Mouse (Mus musculus) gonadal fat pad, adult 2 months (tissue): Measurements from ENCODE around the gene Poll. TPM values are rescaled to one million over a fixed set of nuclear protein-coding genes. Genes with fewer than 3 reads are reported as not detected.

Experiments used
- DNase-seq: peaks from one replicate; pipeline ENCODE4 v3.0.0-alpha.2; 2012; ENCODE audit warnings: low read depth
- polyA plus RNA-seq: library from polyadenylated mRNA; depleted of rRNA; stranded (reverse); fragments of >200 nt; gene quantifications from 2 replicates; pipeline ENCODE4 v1.2.3, GENCODE M21; 2012; rRNA removed

Poll gene
- 11.4 and 12.5 TPM in 2 replicates for polyA plus RNA-seq

- no peak for DNase-seq
Observed at GRCm38 (mm10) chr19:45560153-45560890, at the start of gene Poll, which contains the start of gene Gm17018. TSS of gene Poll (minus strand) at chr19:45560531. TSS of gene Gm17018 (plus strand) at chr19:45560615.

- peak; percentile 70 for DNase-seq
Observed at GRCm38 (mm10) chr19:45608648-45609339, 48.5 kb upstream of the Poll start.

- no peak for DNase-seq
Observed at GRCm38 (mm10) chr19:45607479-45607878, 47.1 kb upstream of the Poll start.

DNA sequence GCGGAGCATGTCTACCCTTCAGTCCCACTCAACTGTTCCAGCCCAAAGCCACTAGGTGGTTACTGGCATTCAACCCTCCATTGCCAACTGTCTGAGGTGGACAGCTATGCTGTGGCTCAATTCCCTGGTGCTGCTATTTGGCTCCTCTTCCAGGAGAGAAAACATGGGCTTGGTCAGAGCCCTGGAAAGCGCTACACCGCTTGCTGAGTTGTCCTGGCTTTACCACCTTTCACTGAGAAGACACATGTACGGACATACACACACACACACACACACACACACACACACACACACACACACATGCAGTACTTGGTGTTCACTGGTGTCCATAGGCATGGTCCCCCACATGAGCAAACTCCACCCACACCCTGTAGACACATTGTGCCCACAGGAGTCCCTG is 46.4 kb upstream of the Poll start:
- no peak for DNase-seq

DNA sequence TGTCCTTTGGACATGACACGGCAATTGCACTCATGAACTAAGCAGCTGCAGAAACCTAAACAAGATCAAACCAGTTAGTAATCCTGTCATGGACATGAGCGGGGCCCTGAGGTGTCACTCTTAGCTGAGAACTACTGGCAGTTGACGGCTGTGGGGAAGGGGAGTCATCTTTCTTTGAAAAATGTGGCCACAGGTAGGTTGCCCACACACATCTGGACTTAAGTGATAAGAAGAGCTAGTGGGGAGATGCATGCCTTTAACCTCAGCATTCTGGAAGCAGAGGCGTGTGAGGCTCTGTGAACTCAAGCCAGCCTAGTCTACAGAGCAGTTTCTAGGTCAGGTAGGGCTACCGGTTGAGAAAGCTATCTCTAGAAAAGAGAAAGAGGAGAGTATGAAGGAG is 42.3 kb upstream of the Poll start:
- no peak for DNase-seq

DNA sequence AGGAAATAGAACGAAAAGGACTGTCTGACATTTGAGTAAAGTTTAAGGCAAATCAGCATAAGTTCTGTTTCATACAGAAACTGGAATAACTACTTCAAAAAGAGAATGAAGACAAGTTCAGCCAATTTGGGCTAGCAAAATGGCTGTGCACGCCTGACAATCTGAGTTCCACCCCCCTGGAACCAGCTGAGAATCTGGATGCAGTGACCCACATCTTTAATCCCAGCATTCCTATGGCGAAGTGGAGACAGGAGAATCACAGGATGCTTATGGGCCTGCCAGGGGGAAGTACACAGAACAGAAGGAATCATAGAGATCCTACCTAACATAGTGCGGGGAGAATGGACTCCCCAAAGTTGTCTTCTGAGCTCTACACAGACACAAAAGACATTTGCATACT is 36.8 kb upstream of the Poll start:
- no peak for DNase-seq

DNA sequence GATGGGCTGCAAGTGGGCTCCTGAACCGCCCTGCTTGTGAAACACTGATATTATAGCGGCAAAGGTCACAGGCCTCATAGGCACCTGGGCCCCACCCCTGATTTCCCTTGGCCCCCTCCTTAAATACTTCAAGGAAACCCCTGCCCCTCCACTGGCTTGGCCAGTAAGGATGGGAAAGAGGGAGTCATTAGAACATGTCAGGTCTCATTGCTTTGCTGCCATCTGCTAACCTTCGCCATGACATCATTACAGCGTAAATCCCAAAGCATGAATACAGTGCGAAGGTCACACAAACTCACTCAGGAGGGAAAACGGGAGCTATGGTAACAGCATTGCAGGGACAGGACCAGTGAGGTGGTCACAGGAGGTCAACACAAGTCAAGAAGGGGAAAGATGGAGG is 36.1 kb upstream of the Poll start:
- no peak for DNase-seq

GRCm38 (mm10) chr19:45596019-45596418 is 35.7 kb upstream of the Poll start:
- DNase-seq = no peak

DNA sequence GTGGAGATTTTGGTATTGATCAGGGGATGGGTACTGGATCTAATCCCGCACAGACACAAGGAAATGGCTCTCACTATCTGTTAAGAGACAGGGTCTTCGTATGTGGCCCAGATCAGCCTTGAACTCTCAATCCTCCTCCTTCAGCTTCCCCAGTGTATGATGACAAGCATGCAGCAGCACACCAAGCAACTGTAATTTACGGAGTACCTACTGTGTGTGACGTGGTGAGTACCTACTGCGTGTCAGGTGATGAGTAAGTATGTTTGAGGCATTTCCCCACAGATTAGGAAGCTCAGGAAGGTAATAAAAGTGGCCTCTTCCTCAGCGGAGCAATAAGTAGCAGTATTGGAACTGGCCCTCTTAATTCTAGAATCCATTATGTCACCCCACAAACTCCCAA is 35.1 kb upstream of the Poll start:
- DNase-seq = no peak

DNA sequence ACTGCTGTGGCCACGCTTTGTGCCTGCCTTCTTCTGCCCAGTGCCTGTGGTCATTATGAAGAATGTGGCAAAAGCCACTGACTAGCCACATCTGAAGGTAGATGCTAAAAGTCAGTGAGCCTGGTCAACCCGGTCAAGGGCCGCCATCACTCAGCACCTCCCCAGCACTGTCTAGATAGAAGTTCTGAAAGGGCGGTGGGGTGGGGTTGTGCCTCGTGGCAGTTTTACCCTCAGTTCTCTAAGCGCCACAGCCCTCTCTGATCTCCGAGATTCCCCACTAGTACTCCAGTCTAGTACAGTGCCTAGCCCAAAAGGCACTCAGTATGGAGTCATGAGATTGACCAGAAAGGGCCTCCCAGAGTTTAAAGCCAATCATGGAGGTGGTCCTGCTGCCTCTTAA is 33.7 kb upstream of the Poll start:
- DNase-seq = no peak

DNA sequence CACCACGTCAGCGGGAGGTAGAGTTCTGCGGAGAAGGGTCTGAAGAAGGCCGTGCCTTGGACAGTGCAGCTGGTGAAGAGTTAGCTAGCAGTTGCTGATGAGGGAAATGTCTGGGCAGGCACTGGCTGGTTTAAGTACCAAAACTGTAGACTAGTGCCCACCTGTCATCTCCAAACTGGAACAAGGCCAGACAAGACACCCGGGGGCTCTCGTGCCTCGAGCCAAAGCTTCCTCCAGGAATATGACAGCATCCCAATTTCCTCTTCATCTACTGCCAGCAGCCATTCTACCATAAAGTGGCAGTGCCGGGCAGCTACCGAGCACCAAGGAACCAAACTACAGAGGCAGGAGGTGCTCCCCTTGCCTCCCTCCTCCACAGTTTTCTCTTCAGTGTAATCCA is 32.6 kb upstream of the Poll start:
- no peak for DNase-seq

DNA sequence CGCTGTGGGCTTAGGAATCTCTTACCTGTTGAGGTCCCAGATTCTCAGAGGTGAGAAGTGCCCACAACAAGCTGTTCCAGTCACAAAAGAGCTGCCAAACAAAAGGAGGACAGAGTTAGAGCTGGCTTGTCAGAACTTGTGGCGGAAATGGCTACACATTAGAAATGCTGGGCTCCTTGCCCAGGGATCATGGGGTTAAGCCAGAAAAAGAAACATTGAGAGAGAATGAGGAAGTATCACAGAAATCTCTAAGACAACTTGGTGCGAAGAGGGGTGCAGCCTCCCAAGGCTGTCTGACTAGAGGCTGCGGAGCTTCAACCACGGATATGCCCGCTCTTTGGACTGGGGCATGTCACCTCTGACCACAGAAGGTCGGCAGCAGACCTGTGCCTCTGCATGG is 31.4 kb upstream of the Poll start:
- DNase-seq = peak; percentile 93

- no peak for DNase-seq
Observed at GRCm38 (mm10) chr19:45589761-45590160, 29.4 kb upstream of the Poll start.

DNA sequence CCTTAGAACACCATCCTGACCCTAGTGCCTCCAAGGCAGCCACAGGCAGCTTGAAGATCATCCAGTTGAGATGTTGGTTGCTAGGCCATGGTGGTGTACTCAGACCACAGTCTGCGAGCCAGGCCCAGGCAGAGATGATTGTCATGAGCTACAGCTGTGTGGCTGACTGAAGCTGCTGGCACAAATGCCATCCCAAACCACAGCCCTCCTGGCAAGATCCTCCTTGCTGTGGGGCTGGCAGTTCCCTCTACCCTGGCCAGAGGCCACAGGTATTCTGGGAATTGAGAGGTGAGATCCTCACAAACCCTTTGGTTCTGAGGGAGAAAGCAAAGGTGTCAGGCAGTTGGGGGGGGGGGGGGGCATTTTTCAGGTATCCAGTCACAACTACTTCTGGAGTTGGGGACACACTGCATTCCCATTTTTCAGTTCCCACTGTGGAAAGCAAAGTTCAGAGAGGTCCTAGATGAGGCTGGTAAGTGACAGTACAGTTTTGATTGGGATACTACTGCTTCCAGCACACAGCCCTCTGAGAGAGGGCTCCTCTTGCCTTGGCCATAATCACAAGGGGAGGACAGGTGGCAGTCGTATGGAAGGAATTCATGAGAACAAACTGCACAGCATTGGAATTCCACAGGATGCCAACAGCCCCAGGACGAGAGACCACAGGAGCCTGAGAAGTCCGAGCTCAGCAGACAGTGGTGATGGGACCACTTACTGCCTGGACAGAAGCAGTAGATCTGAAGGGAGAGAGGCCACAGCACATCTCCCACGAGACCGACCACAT is 27.4 kb upstream of the Poll start:
- DNase-seq = no peak

- DNase-seq = no peak
Observed at GRCm38 (mm10) chr19:45586850-45587249, 26.5 kb upstream of the Poll start.

DNA sequence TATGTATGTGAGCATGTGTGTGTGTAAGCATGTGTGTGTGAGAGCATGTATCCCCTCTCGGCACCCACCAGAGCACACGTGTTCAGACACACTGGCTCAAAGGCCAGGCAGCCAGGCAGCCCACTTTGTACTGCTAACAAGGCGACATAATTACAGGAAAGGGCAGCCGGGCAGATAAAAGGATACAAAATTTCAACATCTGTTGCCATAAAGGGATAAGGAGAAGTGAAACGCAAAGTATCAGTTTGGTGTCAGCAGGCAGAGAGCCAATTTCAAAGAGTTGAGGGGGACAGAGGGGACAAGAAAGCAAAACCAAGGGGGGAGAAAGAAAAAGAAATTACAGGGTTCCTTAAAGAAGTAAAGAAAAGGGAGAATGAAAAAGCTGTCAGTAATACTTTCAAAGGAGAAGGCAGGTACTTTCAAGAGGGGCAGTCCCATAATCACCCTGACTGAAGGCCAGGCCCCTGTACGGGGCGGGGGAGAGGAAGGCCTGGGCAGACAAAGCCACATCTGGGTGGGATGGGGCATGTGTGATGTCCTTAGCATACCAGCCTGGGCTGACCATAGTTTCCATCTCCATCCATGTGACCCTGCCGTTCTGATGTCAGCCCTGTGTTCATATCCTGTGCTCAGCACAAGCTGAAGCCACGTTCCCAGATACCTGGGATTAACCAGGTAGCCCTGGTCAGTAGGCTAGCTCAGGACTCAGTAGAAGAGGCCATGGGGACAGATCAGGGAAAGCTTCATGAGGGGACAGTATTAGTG is 24.7 kb upstream of the Poll start:
- no peak for DNase-seq

GRCm38 (mm10) chr19:45583136-45583535 is 22.8 kb upstream of the Poll start:
- no peak for DNase-seq

DNA sequence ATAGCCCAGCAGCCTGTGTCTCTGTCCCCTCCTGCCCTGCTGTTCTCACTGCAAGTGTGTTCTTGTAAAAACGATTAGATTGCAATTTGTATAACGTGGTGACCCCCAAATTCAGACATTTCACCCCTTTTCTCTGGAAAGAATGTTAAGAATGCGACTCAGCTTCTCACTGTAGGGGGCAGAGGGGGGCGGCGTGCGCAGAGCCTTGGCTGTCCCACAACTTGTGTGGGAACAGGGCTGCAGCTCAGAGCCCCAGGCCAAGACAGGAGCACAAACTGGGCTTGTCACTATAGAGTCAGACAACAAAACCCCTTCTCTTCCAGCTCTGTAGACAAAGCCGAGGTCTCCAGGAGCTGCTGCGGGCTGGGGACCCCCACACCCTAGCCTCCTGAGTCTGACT is 21.8 kb upstream of the Poll start:
- no peak for DNase-seq

DNA sequence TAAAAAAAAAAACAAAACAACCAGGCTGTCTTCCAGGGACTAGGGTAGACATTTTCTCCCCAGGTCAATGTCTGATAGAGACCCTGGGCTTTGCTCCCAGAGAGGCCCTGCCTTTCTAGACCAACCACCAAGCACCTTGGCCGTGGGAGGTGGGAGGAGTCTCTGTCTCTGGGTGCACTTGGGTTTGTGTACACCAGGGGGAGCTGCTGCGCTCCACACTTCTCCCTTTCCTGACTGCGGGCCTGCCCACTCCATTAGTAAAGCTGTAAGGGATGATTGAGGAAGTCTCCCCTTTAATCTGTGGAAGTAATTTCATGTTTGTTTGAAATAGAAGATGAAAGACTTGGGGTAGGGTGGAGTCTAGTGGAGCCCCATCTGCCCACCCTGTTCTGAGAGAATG is 20.9 kb upstream of the Poll start:
- no peak for DNase-seq

DNA sequence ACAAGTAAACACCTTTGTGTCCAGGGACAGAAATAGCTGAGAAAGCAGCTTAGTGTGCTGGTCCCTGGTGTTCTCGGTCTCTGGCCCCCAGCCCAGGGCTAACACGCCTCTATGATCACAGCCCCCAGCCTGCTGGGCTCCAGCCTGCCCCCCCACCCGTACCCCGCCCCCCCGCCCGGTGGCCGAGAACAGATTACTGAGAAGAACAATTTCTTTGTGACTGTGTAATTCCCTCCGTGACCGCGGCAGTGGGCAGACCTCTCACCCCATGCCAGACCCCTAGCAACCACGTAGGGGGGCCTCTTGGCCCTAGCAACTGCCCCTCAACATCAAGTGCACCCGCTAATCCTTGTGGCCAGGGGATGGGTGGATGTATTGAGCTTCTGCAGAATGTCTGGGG is 19.9 kb upstream of the Poll start:
- DNase-seq = no peak

DNA sequence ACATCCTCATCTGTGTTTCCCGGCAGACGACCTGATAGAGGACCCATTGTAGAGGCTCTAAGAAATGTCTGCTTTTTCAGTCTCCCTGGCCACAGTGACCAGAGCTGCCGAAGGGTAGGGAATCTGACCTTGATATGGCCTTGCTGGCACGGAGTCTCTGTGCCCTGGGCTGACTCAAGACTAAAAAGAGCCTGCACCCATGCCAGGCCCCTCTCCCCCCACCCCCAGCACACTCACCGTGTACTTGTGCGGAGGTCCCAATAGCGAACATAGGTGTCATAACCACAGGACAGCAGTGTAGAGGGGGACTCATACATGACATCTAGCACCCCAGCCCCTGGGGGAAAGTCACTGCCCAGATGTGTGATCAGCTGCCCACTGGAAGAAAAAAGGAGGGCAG is 19.1 kb upstream of the Poll start:
- no peak for DNase-seq

DNA sequence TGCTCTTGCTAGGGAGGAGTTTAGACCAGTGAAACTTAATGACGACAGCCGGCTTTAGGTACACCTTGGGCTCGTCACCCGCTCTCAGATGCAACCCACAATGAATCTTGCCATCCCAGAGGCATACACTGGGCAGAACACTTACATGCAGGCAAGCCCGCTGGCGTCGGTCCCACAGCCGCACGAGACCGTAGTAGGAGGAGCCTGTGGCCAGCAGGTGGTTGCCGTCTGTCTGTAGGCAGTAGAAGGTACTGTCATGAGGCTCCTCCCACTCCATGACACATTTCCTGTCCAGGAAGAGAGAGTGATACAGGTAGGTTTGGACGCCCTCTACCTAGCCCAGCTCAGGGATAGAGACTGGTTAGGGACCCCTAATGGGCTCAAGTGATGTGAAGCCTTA is 18.6 kb upstream of the Poll start:
- DNase-seq = no peak
